Mouse (Mus musculus) C2C12 (cell line): ENCODE results near the gene Spns2.

Experiments
- CTCF ChIP-seq: IDR thresholded peaks from one replicate; pipeline ENCODE4 v1.5.1; 2011; ENCODE audit not compliant: control insufficient read depth, insufficient read depth, insufficient read length
- MAX ChIP-seq: IDR thresholded peaks from one replicate; pipeline ENCODE4 v1.6.1; 2011; ENCODE audit warnings: mild to moderate bottlenecking, control low read depth
- MYOD1 ChIP-seq: IDR thresholded peaks from one replicate; pipeline ENCODE4 v1.6.1; 2011; ENCODE audit warnings: low read depth; ENCODE audit not compliant: control insufficient read depth, insufficient read length
- MYOG ChIP-seq: IDR thresholded peaks from one replicate; pipeline ENCODE4 v1.6.1; 2011; ENCODE audit not compliant: control insufficient read depth, insufficient read length; ENCODE audit errors: extremely low read depth
- USF1 ChIP-seq: IDR thresholded peaks from one replicate; pipeline ENCODE4 v1.6.1; 2011; ENCODE audit warnings: low read depth, mild to moderate bottlenecking, control low read depth, moderate library complexity

- TF ChIP-seq CTCF (no peak), MYOD1 (no peak), MAX (no peak), USF1 (no peak), MYOG (no peak)
These were observed 12.5 kb upstream of the Spns2 start for GRCm38 (mm10) chr11:72502236-72502635.
